Mouse (Mus musculus): ENCODE measurements at regions not wholly inside any gene's neighbourhood (a gene's known extent, or its start where the extent isn't known, plus 50 kb on each side); places are given as distances from the start of the nearest gene placed in this dataset.

- Histone ChIP-seq H3K36me3 (ENCODE audit: control insufficient read depth, insufficient read depth, low read length, poor library complexity, severe bottlenecking) (no peaks in the 10 kb centered on the region), H3K27me3 (ENCODE audit: control insufficient read depth, insufficient read depth, low read length, poor library complexity, severe bottlenecking) (no peaks in the 10 kb centered on the region), H3K4me1 (ENCODE audit: control insufficient read depth, insufficient read depth, low read length) (peaks cover 2% of the 10 kb centered on the region), H3K9me3 (replicated peaks; ENCODE audit: control insufficient read depth, insufficient read depth, low read length, poor library complexity, severe bottlenecking) (no peaks in the 10 kb centered on the region), H3K27ac (ENCODE audit: insufficient read depth, low read length) (no peak overlapping the region), H3K9ac (ENCODE audit: low read depth, poor library complexity, severe bottlenecking) (no peak overlapping the region), H3K4me3 (ENCODE audit: low read depth, low read length) (no peak overlapping the region)
- TF ChIP-seq EP300 (IDR thresholded peaks at IDR 0.05; ENCODE audit: insufficient read depth, low read depth, low read length), result no peak
- no peak for TF ChIP-seq CTCF (IDR thresholded peaks at IDR 0.05; ENCODE audit: low read depth, low read length)
- TF ChIP-seq POLR2A (IDR thresholded peaks at IDR 0.05; ENCODE audit: insufficient read depth, low read length), result no peak
Observed at GRCm38 (mm10) chr5:141074457-141074856, 74.1 kb upstream of the Card11 start.

DNA sequence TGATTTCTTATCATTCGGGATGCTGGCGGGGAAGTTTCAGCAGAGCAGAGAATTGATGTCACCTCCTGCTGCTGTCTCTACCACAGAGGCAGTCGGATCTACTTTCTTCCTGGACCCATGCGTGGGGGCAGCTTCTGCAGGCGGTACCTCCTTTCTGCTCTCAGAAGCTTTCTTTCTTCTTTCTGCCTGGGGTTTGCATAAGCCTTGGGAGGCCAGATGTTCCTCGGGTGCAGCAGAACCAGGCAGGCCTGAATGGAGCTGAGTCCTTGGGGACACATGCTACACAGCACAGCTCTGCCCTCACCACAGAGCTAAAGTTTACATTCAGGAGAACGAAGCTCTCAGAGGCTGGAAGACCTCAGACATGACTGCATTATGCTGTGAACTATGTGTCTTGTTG lies 75.8 kb upstream of the Card11 start:
- Histone ChIP-seq H3K9me3 (replicated peaks; ENCODE audit: control insufficient read depth, insufficient read depth, low read length, poor library complexity, severe bottlenecking) (no peaks in the 10 kb centered on the region), H3K27me3 (ENCODE audit: control insufficient read depth, insufficient read depth, low read length, poor library complexity, severe bottlenecking) (no peaks in the 10 kb centered on the region), H3K4me3 (ENCODE audit: low read depth, low read length) (no peak overlapping the region), H3K27ac (ENCODE audit: insufficient read depth, low read length) (no peak overlapping the region), H3K4me1 (ENCODE audit: control insufficient read depth, insufficient read depth, low read length) (peaks cover 2% of the 10 kb centered on the region), H3K36me3 (ENCODE audit: control insufficient read depth, insufficient read depth, low read length, poor library complexity, severe bottlenecking) (no peaks in the 10 kb centered on the region), H3K9ac (ENCODE audit: low read depth, poor library complexity, severe bottlenecking) (no peak overlapping the region)
- TF ChIP-seq CTCF (IDR thresholded peaks at IDR 0.05; ENCODE audit: low read depth, low read length) (no peak), POLR2A (IDR thresholded peaks at IDR 0.05; ENCODE audit: insufficient read depth, low read length) (no peak), EP300 (IDR thresholded peaks at IDR 0.05; ENCODE audit: insufficient read depth, low read depth, low read length) (no peak)

- peaks cover 2% of the 10 kb centered on the region for H3K4me1 ChIP-seq (ENCODE audit: control insufficient read depth, insufficient read depth, low read length)
- H3K27me3 ChIP-seq (ENCODE audit: control insufficient read depth, insufficient read depth, low read length, poor library complexity, severe bottlenecking), result no peaks in the 10 kb centered on the region
- no peak overlapping the region for H3K27ac ChIP-seq (ENCODE audit: insufficient read depth, low read length)
- H3K9me3 ChIP-seq (replicated peaks; ENCODE audit: control insufficient read depth, insufficient read depth, low read length, poor library complexity, severe bottlenecking), result no peaks in the 10 kb centered on the region
- H3K4me3 ChIP-seq (ENCODE audit: low read depth, low read length), result no peak overlapping the region
- H3K9ac ChIP-seq (ENCODE audit: low read depth, poor library complexity, severe bottlenecking), result no peak overlapping the region
- no peaks in the 10 kb centered on the region for H3K36me3 ChIP-seq (ENCODE audit: control insufficient read depth, insufficient read depth, low read length, poor library complexity, severe bottlenecking)
- TF ChIP-seq EP300 (IDR thresholded peaks at IDR 0.05; ENCODE audit: insufficient read depth, low read depth, low read length), result no peak
Observed at GRCm38 (mm10) chr5:141076942-141077341, 76.6 kb upstream of the Card11 start.

DNA sequence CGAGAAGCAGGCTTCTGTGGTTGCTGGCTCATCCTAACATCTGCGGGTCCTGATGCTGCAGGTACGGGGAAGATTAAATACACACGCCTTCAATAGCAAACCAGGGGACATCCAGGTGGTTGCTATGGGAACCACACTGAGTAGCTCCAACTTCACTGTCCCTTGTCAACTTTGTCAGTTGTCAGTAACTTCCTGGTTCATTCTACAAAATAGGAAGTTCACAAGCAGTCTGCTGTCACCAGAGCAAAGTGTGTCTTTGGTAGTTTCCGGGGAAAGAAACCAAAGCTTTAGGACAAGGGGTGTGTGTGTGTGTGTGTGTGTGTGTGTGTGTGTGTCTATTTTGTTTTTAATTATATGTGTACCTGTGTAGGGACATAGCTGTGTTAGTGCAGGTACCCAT lies 80.5 kb upstream of the Card11 start:
- Histone ChIP-seq H3K9me3 (replicated peaks; ENCODE audit: control insufficient read depth, insufficient read depth, low read length, poor library complexity, severe bottlenecking) (no peaks in the 10 kb centered on the region), H3K9ac (ENCODE audit: low read depth, poor library complexity, severe bottlenecking) (no peak overlapping the region), H3K27me3 (ENCODE audit: control insufficient read depth, insufficient read depth, low read length, poor library complexity, severe bottlenecking) (no peaks in the 10 kb centered on the region), H3K36me3 (ENCODE audit: control insufficient read depth, insufficient read depth, low read length, poor library complexity, severe bottlenecking) (no peaks in the 10 kb centered on the region), H3K4me3 (ENCODE audit: low read depth, low read length) (no peak overlapping the region), H3K4me1 (ENCODE audit: control insufficient read depth, insufficient read depth, low read length) (peaks cover 6% of the 10 kb centered on the region), H3K27ac (ENCODE audit: insufficient read depth, low read length) (no peak overlapping the region)
- TF ChIP-seq POLR2A (IDR thresholded peaks at IDR 0.05; ENCODE audit: insufficient read depth, low read length) (no peak), EP300 (IDR thresholded peaks at IDR 0.05; ENCODE audit: insufficient read depth, low read depth, low read length) (no peak), CTCF (IDR thresholded peaks at IDR 0.05; ENCODE audit: low read depth, low read length) (no peak)

- H3K27ac ChIP-seq (ENCODE audit: insufficient read depth, low read length), result no peak overlapping the region
Observed at GRCm38 (mm10) chr5:141084056-141084730, 83.8 kb upstream of the Card11 start.

GRCm38 (mm10) chr5:141084746-141085145 lies 84.4 kb upstream of the Card11 start:
- Histone ChIP-seq H3K9ac (ENCODE audit: low read depth, poor library complexity, severe bottlenecking) (no peak overlapping the region), H3K27ac (ENCODE audit: insufficient read depth, low read length) (no peak overlapping the region), H3K4me1 (ENCODE audit: control insufficient read depth, insufficient read depth, low read length) (peaks cover 4% of the 10 kb centered on the region), H3K9me3 (replicated peaks; ENCODE audit: control insufficient read depth, insufficient read depth, low read length, poor library complexity, severe bottlenecking) (no peaks in the 10 kb centered on the region; the same call in 1 of the 2 replicates), H3K36me3 (ENCODE audit: control insufficient read depth, insufficient read depth, low read length, poor library complexity, severe bottlenecking) (no peaks in the 10 kb centered on the region), H3K27me3 (ENCODE audit: control insufficient read depth, insufficient read depth, low read length, poor library complexity, severe bottlenecking) (no peaks in the 10 kb centered on the region), H3K4me3 (ENCODE audit: low read depth, low read length) (no peak overlapping the region)
- TF ChIP-seq CTCF (IDR thresholded peaks at IDR 0.05; ENCODE audit: low read depth, low read length) (no peak), EP300 (IDR thresholded peaks at IDR 0.05; ENCODE audit: insufficient read depth, low read depth, low read length) (no peak), POLR2A (IDR thresholded peaks at IDR 0.05; ENCODE audit: insufficient read depth, low read length) (no peak)

More at GRCm38 (mm10) chr5:141084056-141084730, 83.8 kb upstream of the Card11 start:
- Histone ChIP-seq H3K36me3 (ENCODE audit: control insufficient read depth, insufficient read depth, low read length, poor library complexity, severe bottlenecking) (no peaks in the 10 kb centered on the region), H3K4me1 (ENCODE audit: control insufficient read depth, insufficient read depth, low read length) (peaks cover 4% of the 10 kb centered on the region), H3K9me3 (replicated peaks; ENCODE audit: control insufficient read depth, insufficient read depth, low read length, poor library complexity, severe bottlenecking) (no peaks in the 10 kb centered on the region; the same call in 1 of the 2 replicates), H3K9ac (ENCODE audit: low read depth, poor library complexity, severe bottlenecking) (no peak overlapping the region), H3K4me3 (ENCODE audit: low read depth, low read length) (no peak overlapping the region), H3K27me3 (ENCODE audit: control insufficient read depth, insufficient read depth, low read length, poor library complexity, severe bottlenecking) (no peaks in the 10 kb centered on the region)
- TF ChIP-seq POLR2A (IDR thresholded peaks at IDR 0.05; ENCODE audit: insufficient read depth, low read length) (no peak), CTCF (IDR thresholded peaks at IDR 0.05; ENCODE audit: low read depth, low read length) (peak; percentile 29)

Measured in ES-Bruce4 (cell line).